Mouse (Mus musculus) embryonic facial prominence, embryonic 12.5 days (tissue): ENCODE measurements around the gene Sun2. TPM values are rescaled to one million over a fixed set of nuclear protein-coding genes. Genes with fewer than 3 reads are reported as not detected.

Source experiments
- ATAC-seq: fragments of 200-750 bp; cut with Nextera tagmentation; 2 replicates; pipeline ENCODE4 v1.8.0; 2017; ENCODE audit not compliant: insufficient number of reproducible peaks, insufficient read depth, low FRiP score, low TSS enrichment
- H3K27ac ChIP-seq: fragments of 300-500 bp; sonication (generic); 2 replicates; pipeline ENCODE4 v1.5.1; 2016; ENCODE audit warnings: mild to moderate bottlenecking
- H3K27me3 ChIP-seq: fragments of 300-500 bp; sonication (generic); 2 replicates; pipeline ENCODE4 v1.6.1; 2016; ENCODE audit warnings: mild to moderate bottlenecking, moderate library complexity
- H3K36me3 ChIP-seq: fragments of 300-500 bp; sonication (generic); 2 replicates; pipeline ENCODE4 v1.6.1; 2016; ENCODE audit warnings: mild to moderate bottlenecking
- H3K4me1 ChIP-seq: fragments of 300-500 bp; sonication (generic); 2 replicates; pipeline ENCODE4 v1.6.1; 2016
- H3K4me2 ChIP-seq: fragments of 300-500 bp; sonication (generic); replicated peaks from 2 replicates; pipeline ENCODE4 v1.6.1; 2016; ENCODE audit warnings: mild to moderate bottlenecking, moderate library complexity
- H3K4me3 ChIP-seq: fragments of 300-500 bp; sonication (generic); 2 replicates; pipeline ENCODE4 v1.5.1; 2016; ENCODE audit warnings: mild to moderate bottlenecking
- H3K9ac ChIP-seq: fragments of 300-500 bp; sonication (generic); 2 replicates; pipeline ENCODE4 v1.6.1; 2016; ENCODE audit warnings: mild to moderate bottlenecking, moderate library complexity
- H3K9me3 ChIP-seq: fragments of 300-500 bp; sonication (generic); 2 replicates; pipeline ENCODE4 v1.6.1; 2016; ENCODE audit warnings: mild to moderate bottlenecking, moderate library complexity
- WGBS: fragments of 180-500 bp; shearing (Covaris S2); methylation state at CpG from one replicate; pipeline ENCODE4 v1.1.7; 2016; 5-methylcytosine and 5-hydroxymethylcytosine counted together
- polyA plus RNA-seq: library from polyadenylated mRNA; unstranded; fragments of >200 nt; fragmentation: Nextera tagmentation; extraction: Ambion mirVana; gene quantifications from 2 replicates; pipeline ENCODE4 v1.2.1, GENCODE M21; 2016

Gene Sun2
- polyA plus RNA-seq, 1 experiment from 2014 or later = 6.2 TPM

DNA sequence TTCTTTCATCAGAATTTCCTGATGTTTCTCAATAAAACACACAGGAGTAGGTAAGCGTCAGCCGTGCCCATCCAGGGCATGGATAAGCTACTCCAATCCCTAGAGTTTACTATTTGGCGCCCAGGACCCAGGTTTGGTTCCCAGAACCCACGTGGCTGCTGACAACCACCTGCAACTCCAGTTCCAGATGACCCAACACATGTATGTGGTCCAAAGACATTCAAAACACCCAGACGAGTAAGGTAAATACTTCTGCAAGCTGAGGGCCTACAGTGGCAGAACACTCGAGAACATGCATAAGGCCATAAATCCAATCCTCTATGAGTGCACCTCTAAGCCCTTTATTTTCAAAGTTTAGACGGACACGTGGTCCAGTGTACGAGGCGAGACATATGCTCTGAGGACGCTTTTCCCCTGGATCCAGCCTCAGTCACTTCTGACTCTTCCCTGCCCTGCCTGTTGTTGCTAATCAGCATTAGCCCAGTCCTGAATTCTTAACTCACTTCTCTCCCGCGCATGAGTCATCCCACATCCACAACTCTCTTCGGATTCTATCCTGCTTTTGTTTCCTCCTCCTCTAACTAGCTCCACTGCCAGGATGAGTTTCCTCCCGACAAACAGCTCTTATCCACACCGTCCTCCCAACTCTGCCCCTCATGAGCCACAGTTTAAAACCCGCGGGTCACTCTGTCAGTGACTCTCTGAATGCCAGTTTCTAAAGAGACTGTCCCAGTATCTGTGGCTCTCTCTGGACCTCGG is 58.5 kb downstream of the Sun2 start:
- Histone ChIP-seq H3K4me2 (peak overlapping the region; percentile 78), H3K36me3 (no peaks in the 10 kb centered on the region), H3K4me3 (peak overlapping the region; percentile 77; the same call in 1 of the 2 replicates), H3K9me3 (no peaks in the 10 kb centered on the region), H3K27ac (no peak overlapping the region), H3K27me3 (no peaks in the 10 kb centered on the region), H3K9ac (no peak overlapping the region; the same call in 1 of the 2 replicates), H3K4me1 (peaks cover 50% of the 10 kb centered on the region)
- no peak for ATAC-seq
- 75% methylated on average over 19 of the region's 19 CpGs for WGBS

DNA sequence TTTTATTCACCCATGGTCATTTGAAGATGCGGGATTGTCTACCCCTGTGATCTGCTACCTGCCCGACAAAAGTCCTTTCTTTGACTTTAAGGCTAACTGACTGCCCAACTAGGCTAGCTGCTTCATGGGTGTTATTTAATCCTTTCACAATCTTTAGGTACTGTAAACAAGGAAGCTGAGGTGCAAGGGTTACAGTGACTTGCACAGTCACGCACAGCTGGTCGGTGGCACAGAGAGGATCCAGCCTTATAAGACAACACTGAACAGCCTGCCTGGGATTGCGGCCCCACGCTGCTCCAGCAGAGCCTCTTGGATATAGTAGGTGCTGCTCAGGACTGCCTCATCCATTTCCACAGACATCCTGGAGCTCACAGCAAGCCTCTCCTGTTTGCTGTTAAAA is 59.2 kb downstream of the Sun2 start:
- Histone ChIP-seq H3K4me2 (no peak overlapping the region), H3K4me1 (peaks cover 45% of the 10 kb centered on the region), H3K9me3 (no peaks in the 10 kb centered on the region), H3K9ac (0 out of 2 replicates have a peak overlapping the region, but pooled peaks have one; percentile 15), H3K36me3 (no peaks in the 10 kb centered on the region), H3K27me3 (no peaks in the 10 kb centered on the region), H3K4me3 (no peak overlapping the region), H3K27ac (no peak overlapping the region)
- WGBS = 89% methylated on average over 6 of the region's 6 CpGs
- no peak for ATAC-seq

DNA sequence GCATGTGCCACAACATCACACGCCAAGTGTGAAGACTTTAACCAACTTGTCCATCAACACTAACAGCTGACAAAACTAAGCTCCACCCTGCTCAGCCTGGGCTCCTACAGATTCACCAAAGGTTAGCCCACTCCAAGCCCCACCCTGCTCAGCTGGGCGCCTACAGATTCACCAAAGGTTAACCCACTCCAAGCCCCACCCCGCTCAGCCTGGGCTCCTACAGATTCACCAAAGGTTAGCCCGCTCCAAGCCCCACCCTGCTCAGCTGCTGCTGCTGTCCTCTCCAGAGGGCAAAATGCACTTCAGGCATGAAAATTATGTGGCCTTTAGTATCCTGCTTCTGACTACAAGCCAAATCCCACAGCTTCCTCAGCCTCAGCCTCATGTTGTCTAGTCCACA is 60.4 kb downstream of the Sun2 start:
- Histone ChIP-seq H3K9ac (no peak overlapping the region), H3K36me3 (peaks cover 2% of the 10 kb centered on the region; the same call in 1 of the 2 replicates), H3K27ac (no peak overlapping the region), H3K4me2 (no peak overlapping the region), H3K4me1 (peaks cover 45% of the 10 kb centered on the region), H3K9me3 (no peaks in the 10 kb centered on the region), H3K4me3 (no peak overlapping the region), H3K27me3 (no peaks in the 10 kb centered on the region)
- 89% methylated on average over 4 of the region's 4 CpGs for WGBS
- ATAC-seq = no peak

DNA sequence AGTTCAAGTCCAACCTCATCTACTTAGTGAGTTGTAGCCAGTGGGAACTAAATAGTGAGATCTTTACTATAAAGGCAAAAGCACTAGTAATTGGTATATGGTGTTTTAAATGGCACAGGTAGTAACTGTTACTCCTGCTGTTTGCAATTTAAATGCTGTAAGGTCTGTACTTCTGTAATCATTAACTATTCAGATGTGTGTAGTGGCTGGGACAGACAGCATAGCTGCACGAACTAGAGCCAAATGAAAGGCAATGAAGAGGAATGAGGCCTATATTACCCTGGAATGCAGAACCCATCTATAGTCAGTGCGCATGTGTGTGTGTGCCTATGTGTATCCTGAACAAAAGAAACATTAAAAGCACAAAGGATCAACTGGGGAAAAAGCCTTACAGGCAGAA is 64.4 kb downstream of the Sun2 start:
- H3K9me3 ChIP-seq = no peaks in the 10 kb centered on the region
- 82% methylated on average over 2 of the region's 2 CpGs for WGBS
- no peak overlapping the region for H3K4me2 ChIP-seq
- no peak overlapping the region for H3K9ac ChIP-seq
- no peaks in the 10 kb centered on the region for H3K27me3 ChIP-seq
- peaks cover 38% of the 10 kb centered on the region for H3K36me3 ChIP-seq
- no peak for ATAC-seq
- peaks cover 9% of the 10 kb centered on the region for H3K4me1 ChIP-seq
- no peak overlapping the region for H3K4me3 ChIP-seq
- no peak overlapping the region for H3K27ac ChIP-seq

Other genes with a start within 250 kb of the Sun2 start
- 0.10 TPM in 1 of 2 replicates, not detected in the other for gene Kcnj4, start 237.3 kb downstream of the Sun2 start, polyA plus RNA-seq
- gene Kdelr3, start 226.1 kb downstream of the Sun2 start, polyA plus RNA-seq = 41.5 and 42.0 TPM in 2 replicates
- 72.0 and 73.1 TPM in 2 replicates for gene Ddx17, start 195.8 kb downstream of the Sun2 start, polyA plus RNA-seq
- gene Dmc1, start 137.4 kb downstream of the Sun2 start, polyA plus RNA-seq = 1.3 and 1.5 TPM in 2 replicates
- 2.6 and 2.9 TPM in 2 replicates for gene Fam227a, start 83.6 kb downstream of the Sun2 start, polyA plus RNA-seq
- 59.9 and 60.3 TPM in 2 replicates for gene Cby1, start 83.3 kb downstream of the Sun2 start, polyA plus RNA-seq
- gene Tomm22, start 71.7 kb downstream of the Sun2 start, polyA plus RNA-seq = 229 and 235 TPM in 2 replicates
- 30.1 and 32.7 TPM in 2 replicates for gene Josd1, start 54.6 kb downstream of the Sun2 start, polyA plus RNA-seq
- gene Gtpbp1, start 51.7 kb downstream of the Sun2 start, polyA plus RNA-seq = 41.5 and 43.6 TPM in 2 replicates
- gene Dnal4, start 35.3 kb upstream of the Sun2 start, polyA plus RNA-seq = 69.9 and 70.3 TPM in 2 replicates
- gene Nptxr, start 62.2 kb upstream of the Sun2 start, polyA plus RNA-seq = 4.1 and 4.6 TPM in 2 replicates
- gene Npcd, start 91.7 kb upstream of the Sun2 start, polyA plus RNA-seq = 0.60 TPM in 1 of 2 replicates, not detected in the other
- gene Cbx6, start 92.2 kb upstream of the Sun2 start, polyA plus RNA-seq = 31.5 and 32.6 TPM in 2 replicates
- gene Apobec3, start 149.1 kb upstream of the Sun2 start, polyA plus RNA-seq = 8.4 and 10.0 TPM in 2 replicates
- 1.9 and 3.2 TPM in 2 replicates for gene Cbx7, start 228.6 kb upstream of the Sun2 start, polyA plus RNA-seq